Mouse (Mus musculus) spleen, adult 12 weeks (tissue): ENCODE results near the gene Pknox2.

ENCODE experiments used
- DNase-seq: peaks from one replicate; pipeline ENCODE4 v3.0.0; 2022; ENCODE audit warnings: low spot score

The Pknox2 gene

DNA sequence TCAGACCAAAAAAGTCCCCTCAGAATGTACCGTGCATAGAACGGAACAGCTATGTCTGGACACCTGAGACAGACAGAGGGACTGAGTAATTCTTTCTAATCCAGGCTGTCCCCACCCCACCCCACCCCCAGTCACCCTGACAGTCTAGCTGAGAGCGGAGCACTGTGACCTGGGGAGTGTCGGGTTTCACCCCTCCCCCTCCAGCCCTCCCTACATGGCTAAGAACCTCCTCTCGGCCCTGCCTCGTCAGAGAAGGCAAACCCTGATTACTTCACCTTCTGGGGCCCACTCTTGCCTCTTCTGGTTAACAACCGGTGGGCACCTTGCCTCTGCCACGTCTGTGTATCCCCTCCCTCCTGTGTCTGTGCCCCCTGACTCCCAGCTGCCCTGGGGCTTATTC is 7.7 kb downstream of the Pknox2 start:
- DNase-seq, result no peak

DNA sequence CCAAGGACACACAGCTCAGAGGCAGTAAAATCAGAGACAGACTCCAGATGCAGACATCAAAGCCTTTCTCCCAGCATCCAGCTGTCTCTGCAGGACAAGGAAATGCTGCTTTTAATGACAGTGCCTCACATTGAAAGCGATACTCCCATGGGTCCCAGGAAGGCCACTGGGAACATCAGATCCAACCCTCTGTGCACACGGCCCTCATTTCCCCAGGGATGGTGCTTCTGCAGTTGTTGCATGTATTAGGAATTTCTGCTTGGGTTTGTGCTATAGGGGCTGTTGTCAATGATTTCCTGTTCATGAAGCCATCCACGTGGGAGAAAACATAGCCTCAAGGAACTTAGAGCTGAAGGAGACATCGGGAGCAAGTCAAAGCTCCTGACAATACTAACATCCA is 8.3 kb downstream of the Pknox2 start:
- no peak for DNase-seq

DNA sequence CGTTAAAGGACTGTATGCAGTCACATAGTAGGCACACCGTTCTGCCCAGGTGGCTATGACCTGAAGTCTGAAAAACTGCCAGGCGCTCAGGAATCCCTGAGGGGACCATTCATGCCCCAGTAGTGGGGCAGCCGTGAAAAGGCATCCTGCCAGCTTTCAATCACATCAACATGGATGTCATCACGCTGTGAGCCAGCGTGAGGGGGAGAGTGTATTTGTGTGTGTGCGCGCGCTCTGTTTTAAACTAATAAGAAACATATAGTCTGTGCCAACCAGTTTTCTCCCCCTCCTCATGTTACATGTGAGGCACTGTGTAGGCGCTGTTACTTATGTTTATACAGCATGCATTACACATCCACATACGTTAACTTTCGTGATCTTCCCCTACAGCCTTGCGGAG is 10.9 kb downstream of the Pknox2 start:
- no peak for DNase-seq

DNA sequence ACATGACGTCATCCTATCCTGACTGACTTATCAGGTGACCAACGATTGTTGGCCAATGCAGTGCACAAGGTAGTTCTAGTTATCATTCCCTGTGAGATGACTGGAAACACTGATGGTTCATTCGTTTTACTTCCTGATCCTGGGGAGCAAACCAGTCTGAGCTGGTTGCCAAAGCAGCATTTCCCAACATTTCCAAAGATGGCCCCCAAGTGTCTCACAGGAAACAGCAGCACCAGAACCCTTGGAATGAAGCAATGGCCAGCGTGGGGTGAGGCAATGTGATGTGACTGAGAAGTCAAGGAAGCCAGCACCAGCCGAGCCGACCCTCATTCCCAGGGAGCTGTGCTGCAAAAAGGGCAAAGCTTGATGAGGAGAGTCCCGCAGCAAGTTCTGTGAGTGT is 13.7 kb downstream of the Pknox2 start:
- no peak for DNase-seq

DNA sequence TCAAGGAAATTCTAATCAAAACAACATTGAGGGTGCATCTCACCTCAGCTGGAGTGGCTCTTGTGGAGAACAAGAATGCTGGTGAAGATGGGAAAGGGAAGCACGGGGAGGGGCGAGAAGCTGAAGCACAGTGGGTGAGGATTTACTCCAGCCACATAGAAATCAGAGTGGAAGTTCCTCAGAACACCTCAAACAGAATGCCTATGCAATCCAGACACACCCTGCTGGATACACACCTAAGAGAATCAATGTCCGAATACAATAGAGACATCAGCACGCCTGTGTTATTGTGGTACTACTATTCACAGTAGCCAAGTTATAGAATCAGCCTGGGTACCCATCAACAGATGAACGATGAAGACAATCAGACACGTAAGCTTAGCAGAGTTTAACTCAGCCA is 18.2 kb downstream of the Pknox2 start:
- DNase-seq, result no peak

DNA sequence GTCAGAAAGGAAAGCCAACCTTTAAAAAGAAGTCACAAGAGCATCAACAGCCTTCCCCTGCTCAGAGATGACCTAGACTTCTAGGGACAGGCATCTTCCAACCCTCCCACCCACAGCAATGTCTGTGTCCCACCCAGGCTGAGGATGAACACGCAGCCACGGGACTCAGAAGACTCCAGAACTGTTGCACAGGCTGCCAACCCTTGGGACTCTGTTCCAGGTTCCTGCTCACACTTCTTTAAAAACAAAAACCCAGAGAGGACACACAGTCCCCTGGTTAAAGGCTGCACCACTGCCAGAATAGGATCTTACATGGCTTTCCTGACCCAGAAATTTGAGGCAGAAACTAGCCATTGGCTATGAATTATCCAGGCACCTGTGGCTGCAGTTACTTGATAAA is 21.0 kb downstream of the Pknox2 start:
- DNase-seq, result no peak

DNA sequence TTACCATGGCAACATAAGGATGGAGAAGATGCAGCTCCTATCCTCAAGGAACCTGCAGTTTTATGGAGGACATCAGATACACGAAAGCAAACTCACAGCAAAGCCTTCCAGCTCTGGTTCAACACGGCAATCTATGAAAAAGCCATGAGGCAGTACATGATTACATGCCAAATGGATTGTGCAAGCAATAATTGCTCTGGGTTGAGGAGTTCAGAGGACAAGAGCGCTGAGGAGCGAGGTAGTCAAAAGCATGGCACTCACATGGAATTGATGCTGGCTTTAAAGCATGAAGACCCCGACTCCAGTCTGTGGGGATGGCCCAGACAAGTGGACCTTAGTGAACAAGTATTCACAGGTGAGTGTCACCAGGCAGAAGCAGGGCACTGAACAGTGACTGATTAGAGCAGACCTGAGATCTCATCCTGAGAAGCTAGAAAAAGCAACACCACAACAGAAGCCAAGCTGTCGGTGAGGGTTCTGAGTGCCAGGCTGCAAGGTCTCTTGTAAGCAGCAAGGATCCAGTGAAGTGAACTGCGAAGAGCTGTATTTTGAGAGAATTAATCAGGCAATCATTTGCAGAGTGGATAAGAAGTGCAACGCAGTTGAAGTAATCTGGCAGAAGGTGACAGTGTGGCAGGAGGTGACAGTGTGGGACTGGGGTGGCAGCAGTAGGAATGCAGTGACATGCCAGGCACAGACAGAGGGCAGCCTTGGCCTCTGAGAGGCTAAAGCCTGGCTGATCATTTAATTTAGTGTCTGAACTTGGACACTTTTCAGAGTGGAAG is 22.3 kb downstream of the Pknox2 start:
- no peak for DNase-seq

DNA sequence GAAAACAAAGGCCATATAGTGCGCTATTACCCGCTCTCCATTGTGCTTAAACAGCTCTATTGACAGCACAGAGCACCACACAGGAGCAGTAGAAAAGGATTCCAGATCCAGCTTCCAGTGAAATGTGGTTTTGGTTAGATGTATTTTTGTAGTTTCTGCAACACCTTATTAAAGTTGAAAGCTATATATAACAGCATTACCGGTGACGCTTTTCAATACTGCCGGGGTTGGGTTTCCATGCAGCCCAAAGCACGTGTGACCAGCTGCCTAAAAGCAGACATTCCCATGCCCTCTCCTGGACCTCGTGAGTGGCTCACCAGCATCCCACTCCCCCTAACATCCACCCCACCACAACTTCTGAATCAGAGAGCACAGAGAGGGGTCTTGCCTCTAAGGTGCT is 23.8 kb downstream of the Pknox2 start:
- no peak for DNase-seq

DNA sequence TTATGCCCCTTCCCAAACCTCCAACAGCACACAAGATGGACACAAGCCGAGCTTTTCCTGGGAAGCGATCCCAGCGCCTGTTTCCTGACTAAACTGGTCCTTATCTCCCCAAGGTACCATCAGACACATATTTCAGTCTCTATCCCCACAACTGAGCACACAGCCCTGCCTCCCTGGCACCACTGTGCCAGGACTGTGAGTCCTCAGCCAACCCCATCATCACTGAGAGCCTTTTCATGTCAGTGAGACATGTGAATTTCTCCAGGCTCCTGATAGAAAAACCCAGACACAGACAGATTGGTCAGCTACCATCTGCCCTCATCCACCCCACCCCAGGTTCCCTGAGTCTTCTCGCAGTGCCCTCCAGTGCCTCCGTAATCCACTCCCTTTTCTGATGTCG is 24.2 kb downstream of the Pknox2 start:
- no peak for DNase-seq

DNA sequence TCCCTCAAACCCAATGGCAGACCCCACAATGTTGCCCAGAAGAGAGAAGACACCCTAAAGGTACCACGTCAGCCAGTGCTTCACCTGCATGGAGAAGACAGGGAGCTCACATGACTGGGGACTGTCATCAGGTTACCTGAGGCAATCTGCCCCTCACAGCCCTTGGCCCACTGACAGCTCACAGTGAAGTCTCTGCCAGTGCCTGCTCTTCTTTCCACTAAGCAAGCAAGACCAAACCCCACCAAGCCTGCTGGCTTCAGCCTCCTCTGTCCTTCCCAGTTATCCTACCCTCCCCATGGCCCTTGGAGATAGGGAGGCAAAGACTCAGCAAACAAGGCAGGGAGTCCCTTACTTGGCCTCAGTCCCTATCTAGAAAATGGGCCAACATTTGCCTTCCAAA is 24.8 kb downstream of the Pknox2 start:
- DNase-seq, result no peak

DNA sequence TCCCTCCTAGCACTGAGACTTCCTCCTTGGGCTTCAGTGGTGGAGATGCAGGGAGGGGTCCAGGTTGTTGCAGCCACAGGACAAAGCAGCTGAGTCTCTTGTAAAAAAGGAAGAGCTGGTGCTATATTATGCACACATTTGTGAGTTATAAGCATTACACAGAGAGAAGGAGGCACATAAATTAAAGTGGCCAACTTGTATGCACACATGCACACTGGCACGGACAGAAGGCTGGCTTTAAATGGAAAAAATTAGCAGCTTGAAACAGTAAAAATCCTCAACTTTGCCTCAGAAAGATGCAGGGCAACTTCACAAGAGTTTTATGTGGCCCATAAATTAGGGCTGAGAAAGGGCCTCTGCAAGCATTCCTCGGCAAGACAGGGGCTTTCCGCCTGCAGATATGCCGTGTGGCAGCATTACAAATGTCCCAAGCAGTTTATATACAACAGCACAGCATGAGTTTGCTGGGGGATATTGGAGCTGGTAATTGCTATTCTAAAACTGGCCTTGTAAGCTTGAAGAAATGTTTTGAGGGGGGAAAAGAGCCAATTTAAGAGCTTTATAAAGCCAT is 25.4 kb downstream of the Pknox2 start:
- DNase-seq, result no peak

DNA sequence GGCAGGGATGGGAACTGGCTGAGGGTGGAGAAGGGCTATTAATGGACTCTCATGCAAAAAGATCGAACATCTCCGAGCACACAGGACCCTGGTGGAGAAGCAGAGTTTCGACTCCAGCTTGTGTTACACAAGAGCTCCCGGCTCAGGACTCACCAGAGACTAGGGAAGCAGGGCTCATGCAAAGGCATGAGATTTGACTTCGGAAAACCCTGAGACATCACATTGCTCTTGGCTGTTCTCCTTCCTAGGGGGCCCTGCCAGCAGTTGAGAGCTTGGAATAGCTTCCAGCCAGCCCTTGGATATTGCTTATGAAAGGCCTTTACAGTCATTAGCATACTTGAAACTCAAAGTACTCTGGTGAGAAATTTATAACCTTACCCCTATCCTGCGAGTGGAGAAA is 26.4 kb downstream of the Pknox2 start:
- no peak for DNase-seq

DNA sequence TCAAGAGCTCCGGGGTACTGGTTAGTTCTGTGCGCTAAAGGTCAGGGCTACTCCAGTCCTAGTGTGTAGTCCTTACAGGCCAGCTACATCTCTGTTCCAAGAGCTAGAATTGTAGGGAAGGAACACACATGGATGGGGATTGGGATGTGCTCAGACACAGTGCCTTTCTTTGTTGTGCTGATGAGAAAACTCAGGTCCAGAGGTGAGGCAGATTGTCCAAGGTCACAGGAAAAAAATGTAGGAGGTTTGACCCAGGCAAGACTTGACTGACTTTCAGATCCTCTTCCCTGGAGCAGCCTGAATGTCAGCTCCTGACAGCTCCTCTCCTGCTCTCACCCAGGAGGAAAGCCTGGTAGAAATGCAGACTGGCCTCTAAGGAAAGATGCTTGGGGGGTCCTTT is 29.7 kb downstream of the Pknox2 start:
- no peak for DNase-seq

DNA sequence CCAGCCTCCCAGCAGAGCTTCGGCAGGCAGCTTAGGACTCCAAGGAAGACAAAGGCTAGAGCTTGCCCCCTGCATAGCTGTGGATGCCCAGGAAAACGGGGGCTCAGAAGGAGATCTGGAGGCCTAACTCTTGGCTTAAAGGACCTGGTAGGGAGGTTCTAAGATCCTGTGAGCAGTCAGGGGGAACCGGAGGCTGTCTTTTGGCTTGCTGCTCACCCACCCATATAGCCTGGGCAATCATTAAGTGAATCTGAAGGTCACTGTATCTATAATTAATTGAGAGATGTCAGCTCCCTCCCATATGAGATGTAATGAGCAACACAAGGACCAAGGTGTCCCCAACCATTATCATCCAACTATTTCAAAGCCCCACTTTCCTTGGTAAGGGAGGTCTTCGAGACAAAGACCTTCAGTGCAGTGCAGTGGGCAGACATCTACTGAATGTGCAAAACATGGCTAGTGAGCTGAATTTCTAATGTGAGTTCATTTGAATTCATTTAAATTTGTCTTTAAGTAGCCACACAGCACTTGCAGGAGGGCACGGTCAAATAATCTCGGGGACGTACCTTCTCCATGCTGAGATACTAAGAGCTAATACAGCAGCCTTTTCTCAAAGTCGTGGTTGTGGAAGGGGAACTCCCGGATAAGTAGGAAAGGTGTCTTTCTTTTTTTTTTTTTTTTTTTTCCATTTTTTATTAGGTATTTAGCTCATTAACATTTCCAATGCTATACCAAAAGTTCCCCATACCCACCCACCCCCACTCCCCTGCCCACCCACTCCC is 30.4 kb downstream of the Pknox2 start:
- DNase-seq, result no peak

DNA sequence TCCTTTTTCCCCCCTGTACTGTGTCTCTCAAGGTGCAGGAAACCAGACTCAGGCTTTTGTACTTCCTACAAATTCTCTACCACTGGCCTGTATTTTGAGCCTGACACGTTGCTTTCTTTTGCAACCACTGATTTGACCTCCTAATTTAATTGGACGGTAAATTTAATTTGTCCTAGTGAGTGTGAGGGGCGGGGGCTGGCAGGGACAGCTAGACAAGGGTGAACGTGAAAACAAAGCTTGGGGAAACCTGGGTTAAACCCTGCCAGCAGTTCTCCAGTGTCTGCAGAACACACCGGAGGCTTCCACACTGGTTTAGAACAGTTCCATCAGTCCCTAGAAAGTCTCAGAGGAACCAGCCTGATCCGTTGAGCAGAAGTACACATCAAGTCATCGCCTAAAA is 31.4 kb downstream of the Pknox2 start:
- DNase-seq, result no peak

DNA sequence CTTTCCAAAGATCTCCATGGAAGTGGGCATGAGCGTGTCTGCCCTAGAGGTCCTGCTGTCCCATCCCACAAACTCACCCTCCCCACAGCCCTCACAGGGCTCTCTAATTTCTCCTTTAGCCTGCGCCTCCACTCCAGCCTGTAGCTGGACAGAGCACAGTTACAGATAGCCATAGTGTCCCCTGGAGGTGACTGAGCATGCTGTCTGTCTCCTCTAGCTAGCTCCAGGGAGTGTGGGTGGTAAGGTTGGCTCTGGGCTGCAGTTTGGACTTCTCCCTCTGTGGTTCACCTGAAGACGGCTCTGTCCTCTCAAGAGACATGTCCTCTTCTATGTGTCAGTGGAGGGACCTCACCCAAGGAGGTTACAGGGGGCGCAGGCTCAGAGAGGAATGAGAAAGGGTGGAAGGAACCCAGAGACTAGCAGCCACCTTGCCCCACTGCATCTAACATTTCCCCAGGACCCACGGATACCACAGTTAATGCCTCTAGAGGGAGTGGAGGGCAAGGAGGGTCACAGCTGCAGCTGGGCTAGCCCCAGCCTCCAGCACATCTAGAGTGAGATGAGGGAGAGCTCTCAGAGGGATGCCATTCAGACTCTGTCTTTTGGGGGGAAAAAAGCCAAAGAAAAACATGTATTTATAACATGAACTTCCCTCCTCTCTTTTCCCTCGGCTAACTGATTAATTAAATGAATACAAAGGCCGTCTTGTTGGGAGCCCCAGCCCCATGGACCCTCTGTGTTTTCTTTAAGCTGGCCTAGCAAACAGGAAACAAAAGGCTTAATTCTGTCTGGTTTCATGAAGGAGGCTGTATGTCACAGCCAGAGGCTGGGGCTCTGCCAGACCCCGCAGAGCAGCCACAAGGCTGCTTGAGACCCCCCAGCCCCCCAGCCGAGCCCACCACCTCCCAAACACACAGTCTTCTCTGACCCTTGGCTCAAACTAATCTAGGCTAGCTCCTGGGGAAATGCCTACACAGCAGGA is 32.6 kb downstream of the Pknox2 start:
- no peak for DNase-seq

DNA sequence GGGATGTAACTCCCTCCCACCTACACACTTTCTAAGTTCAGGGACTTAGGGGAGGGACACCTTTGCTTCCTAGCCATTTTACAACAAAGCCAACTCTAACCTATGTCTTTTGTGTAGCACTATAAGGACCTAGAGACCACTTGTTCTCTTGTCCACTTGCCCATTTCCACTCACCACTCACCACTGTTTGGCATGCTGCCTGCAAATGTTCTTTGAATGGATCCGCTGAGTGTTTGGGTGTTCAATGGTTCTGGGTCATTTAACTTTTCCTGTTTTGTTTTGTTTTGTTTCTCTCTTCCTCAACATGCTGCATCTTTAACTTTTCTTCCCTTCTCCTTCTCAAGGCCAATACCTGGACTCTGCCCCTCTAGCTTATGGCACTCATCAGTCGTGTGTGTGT is 39.7 kb downstream of the Pknox2 start:
- no peak for DNase-seq

DNA sequence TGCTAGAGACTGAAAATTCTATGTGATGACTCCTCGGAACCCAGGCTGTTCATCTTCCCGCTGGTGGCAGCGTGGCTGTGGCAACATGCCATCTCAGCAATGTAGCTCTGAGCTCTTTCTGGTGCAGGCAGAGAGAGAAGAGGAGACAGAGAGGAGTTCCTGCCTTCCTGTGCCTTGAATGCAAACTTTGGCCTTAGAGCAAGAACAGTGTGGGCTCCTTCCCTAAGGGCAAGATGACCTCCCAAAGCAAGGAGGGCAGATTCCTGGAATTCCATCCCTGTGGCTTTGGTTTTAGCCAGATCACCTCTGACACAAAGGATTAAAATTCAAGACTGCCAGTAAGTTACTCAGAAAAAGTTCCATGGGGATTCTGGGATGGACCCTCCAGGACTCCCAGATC is 40.4 kb downstream of the Pknox2 start:
- DNase-seq, result no peak

DNA sequence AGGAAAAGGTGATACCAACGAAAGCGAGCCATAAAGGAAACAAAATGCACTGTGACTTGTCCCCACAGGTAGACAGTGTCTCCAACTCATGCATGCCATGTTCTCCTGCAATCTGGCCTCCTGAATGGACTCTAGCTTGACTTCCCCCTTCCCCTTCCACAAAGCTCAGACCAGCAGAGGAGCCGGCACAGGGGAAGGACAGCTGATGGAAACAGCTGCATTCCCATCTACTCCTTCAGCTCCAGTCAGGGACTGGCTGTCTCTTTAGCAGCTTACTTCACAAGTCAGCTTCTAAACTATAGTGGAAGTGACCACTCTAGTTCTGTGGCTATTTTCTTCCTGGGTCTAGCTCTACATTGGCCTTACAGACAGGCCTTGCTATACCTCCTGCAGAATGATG is 43.0 kb downstream of the Pknox2 start:
- DNase-seq, result no peak

DNA sequence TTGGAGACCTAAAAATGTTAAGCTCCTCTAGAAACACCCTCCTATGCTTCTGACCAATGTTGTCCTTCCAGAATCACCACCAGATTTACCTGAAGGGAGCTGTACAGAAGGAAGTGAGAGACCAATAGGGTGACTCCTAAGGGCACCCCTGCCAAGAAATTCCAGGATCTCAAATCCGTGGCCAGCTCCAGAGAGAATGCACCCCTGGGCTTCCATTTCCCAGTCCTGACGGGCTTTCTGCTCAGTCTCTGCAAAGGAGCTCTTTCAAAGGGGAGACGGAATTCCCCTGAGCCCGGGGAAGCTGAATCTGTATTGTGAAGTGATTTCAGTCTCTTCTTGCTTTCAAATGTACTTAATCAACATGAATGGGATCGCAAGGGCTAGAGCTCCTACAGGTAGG is 43.4 kb downstream of the Pknox2 start:
- no peak for DNase-seq

DNA sequence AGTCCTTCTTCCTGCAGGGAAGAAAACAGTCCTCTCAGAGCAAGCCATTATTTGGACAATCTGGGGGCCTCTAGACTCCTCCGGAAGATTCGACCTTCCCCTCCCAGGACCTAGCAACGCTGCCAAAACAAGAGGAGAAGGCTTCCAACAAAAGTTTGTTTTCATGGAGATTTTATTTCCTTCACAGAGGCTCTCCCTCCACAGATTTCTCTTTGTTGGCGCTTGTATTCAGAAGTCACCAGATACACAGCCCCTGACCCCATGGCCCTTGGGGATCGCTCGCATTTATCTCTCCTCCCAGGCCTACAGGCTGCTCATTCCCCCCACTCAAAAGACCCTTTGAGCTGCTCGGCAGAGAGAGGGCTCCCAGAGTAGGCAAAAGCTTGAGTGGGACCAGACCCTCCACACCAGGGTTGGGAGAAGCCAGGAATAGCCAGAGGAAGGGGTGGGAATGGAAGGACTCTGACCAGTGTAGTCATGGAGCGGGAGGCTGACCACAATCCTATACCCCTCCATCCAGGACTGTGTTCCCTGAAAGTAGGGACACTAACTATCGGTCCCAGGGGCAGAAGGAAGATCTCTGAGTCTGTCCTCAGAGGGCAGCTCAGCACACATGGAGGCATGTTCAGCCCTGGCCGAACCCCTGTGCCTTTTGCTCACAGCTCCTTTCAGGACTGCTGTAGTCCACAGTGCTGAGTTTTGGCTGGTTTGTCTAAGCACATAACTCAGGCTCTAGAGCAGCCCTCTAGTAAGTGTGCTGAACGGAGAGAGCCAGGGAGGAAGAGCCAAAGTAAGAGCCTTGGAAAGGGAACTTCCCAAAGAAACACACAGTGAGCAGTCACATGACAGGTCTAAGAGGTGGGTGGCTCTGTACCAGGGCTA is 45.9 kb downstream of the Pknox2 start:
- no peak for DNase-seq
